Mouse (Mus musculus): ENCODE measurements around the gene Ccnd3. TPM values are rescaled to one million over a fixed set of nuclear protein-coding genes. Genes with fewer than 3 reads are reported as not detected.

Ccnd3 gene
- polyA plus RNA-seq, 2 experiments, result 349 to 520 TPM

DNA sequence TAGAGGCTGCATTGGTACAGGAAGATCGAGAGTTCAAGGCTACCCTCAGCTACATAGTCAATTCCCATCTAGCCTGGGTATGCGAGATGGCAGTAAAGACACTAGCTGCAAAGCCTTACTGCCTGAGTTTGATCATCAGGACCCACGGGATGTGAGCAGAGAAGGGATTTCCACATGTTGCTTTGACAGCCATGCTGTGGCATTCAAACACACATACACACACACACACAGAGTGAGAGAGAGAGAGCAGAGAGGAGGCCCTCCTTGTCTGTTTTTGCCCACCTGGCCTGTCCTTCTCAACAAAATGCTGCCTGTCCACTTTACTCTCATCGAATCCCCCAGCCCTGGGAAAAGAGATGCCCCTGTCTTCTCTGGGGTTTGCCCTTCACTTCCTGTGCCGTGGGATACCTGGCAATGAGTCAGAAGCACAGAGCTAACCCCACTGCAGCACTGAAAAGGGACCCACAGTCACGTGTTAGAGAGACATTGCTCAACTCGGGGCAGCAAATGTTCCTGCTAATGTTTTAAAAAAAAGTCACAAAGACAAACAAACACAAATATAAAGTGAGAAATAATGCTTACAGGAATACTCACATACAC, 38.3 kb downstream of the Ccnd3 start:
- Histone ChIP-seq H3K9ac (ENCODE audit: low read depth, low read length, severe bottlenecking) (no peak overlapping the region), H3K27ac (replicated peaks; ENCODE audit: low read depth, low read length) (no peak overlapping the region), H3K9me3 (ENCODE audit: control insufficient read depth, low read length) (no peaks in the 10 kb centered on the region), H3K4me3 (replicated peaks; ENCODE audit: low read length) (no peak overlapping the region), H3K27me3 (ENCODE audit: control insufficient read depth, insufficient read depth, low read length) (no peaks in the 10 kb centered on the region), H3K36me3 (ENCODE audit: control insufficient read depth, insufficient read depth, low read length) (no peaks in the 10 kb centered on the region), H3K4me2 (replicated peaks; ENCODE audit: low read depth, low read length, severe bottlenecking) (no peak overlapping the region), H3K4me1 (ENCODE audit: control insufficient read depth, insufficient read depth, low read length) (no peaks in the 10 kb centered on the region; the same call in 1 of the 2 replicates)
- no peak for DNase-seq (ENCODE audit: low spot score)
- 80% methylated on average over 7 of the region's 7 CpGs for WGBS
- no peak for ATAC-seq (ENCODE audit: low FRiP score, low read depth)
- TF ChIP-seq POLR2A (IDR thresholded peaks at IDR 0.05; ENCODE audit: borderline replicate concordance, extremely low read depth, insufficient read depth, insufficient read length), result no peak

- Histone ChIP-seq H3K4me1 (ENCODE audit: control insufficient read depth, insufficient read depth, low read length) (no peaks in the 10 kb centered on the region; the same call in 1 of the 2 replicates), H3K27me3 (ENCODE audit: control insufficient read depth, insufficient read depth, low read length) (no peaks in the 10 kb centered on the region), H3K36me3 (ENCODE audit: control insufficient read depth, insufficient read depth, low read length) (no peaks in the 10 kb centered on the region), H3K9ac (ENCODE audit: low read depth, low read length, severe bottlenecking) (no peak overlapping the region), H3K4me2 (replicated peaks; ENCODE audit: low read depth, low read length, severe bottlenecking) (no peak overlapping the region), H3K4me3 (replicated peaks; ENCODE audit: low read length) (no peak overlapping the region), H3K9me3 (ENCODE audit: control insufficient read depth, low read length) (no peaks in the 10 kb centered on the region), H3K27ac (replicated peaks; ENCODE audit: low read depth, low read length) (no peak overlapping the region)
- no peak for DNase-seq (ENCODE audit: low spot score)
- no peak for TF ChIP-seq POLR2A (IDR thresholded peaks at IDR 0.05; ENCODE audit: borderline replicate concordance, extremely low read depth, insufficient read depth, insufficient read length)
- no peak for ATAC-seq (ENCODE audit: low FRiP score, low read depth)
- WGBS, result 84% methylated on average over 12 of the region's 12 CpGs
These were observed 40.3 kb downstream of the Ccnd3 start for GRCm38 (mm10) chr17:47545154-47545553.

- no peaks in the 10 kb centered on the region for H3K9me3 ChIP-seq (ENCODE audit: control insufficient read depth, low read length)
- 68% methylated on average over 17 of the region's 17 CpGs for WGBS
- ATAC-seq (ENCODE audit: low FRiP score, low read depth) (no peak), DNase-seq (ENCODE audit: low spot score) (no peak)
- no peak overlapping the region for H3K9ac ChIP-seq (ENCODE audit: low read depth, low read length, severe bottlenecking)
- no peaks in the 10 kb centered on the region for H3K27me3 ChIP-seq (ENCODE audit: control insufficient read depth, insufficient read depth, low read length)
- no peaks in the 10 kb centered on the region for H3K36me3 ChIP-seq (ENCODE audit: control insufficient read depth, insufficient read depth, low read length)
- H3K4me1 ChIP-seq (ENCODE audit: control insufficient read depth, insufficient read depth, low read length), result no peaks in the 10 kb centered on the region; the same call in 1 of the 2 replicates
- no peak for TF ChIP-seq POLR2A (IDR thresholded peaks at IDR 0.05; ENCODE audit: borderline replicate concordance, extremely low read depth, insufficient read depth, insufficient read length)
- no peak overlapping the region for H3K4me2 ChIP-seq (replicated peaks; ENCODE audit: low read depth, low read length, severe bottlenecking)
- no peak overlapping the region for H3K4me3 ChIP-seq (replicated peaks; ENCODE audit: low read length)
- H3K27ac ChIP-seq (replicated peaks; ENCODE audit: low read depth, low read length), result no peak overlapping the region
These were observed 41.0 kb downstream of the Ccnd3 start for GRCm38 (mm10) chr17:47545861-47546331.

DNA sequence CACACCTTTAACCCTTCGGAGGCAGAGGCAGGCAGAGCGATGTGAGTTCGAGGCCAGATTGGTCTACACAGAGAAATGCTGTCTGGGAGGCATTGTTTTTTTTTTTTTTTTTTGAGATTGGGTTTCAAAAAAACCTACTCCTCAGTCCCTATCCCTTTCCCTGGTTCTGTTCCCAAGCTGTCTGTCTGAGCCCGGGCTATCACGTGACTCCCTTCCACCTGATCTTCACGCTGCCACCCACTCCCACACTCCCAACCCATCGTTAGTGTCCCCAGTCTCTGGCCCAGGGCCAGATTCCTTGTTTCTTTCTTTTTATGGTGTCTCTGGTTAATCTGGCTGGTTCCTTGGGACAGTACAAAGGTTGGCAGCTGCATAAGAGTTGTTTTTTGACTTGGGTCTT, 46.2 kb downstream of the Ccnd3 start:
- WGBS, result 72% methylated on average over 7 of the region's 7 CpGs

DNA sequence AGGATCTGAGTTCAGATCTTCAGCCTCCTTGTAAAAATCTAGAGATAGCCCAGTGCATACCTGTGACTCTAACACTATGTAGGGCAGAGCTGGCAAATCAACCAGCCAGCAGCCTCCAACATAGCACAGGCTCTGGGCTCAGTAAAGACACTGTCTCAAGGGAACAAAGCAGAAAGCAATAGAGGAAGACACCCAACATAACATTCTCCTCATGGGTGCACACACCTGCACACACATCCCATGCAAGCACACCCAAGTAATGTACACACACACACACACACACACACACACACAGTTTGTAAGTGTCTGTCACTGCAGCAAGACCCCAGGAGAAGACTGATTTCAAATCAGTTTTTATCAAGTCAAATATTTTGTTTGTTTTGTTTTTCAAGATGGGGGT, 48.1 kb downstream of the Ccnd3 start:
- no peak for TF ChIP-seq POLR2A (IDR thresholded peaks at IDR 0.05; ENCODE audit: borderline replicate concordance, extremely low read depth, insufficient read depth, insufficient read length)
- DNase-seq (ENCODE audit: low spot score), result no peak
- H3K36me3 ChIP-seq (ENCODE audit: control insufficient read depth, insufficient read depth, low read length), result no peaks in the 10 kb centered on the region
- ATAC-seq (ENCODE audit: low FRiP score, low read depth), result no peak
- no peak overlapping the region for H3K9ac ChIP-seq (ENCODE audit: low read depth, low read length, severe bottlenecking)
- no peaks in the 10 kb centered on the region for H3K4me1 ChIP-seq (ENCODE audit: control insufficient read depth, insufficient read depth, low read length)
- H3K4me3 ChIP-seq (replicated peaks; ENCODE audit: low read length), result no peak overlapping the region
- H3K9me3 ChIP-seq (ENCODE audit: control insufficient read depth, low read length), result no peaks in the 10 kb centered on the region
- no peak overlapping the region for H3K27ac ChIP-seq (replicated peaks; ENCODE audit: low read depth, low read length)
- no peak overlapping the region for H3K4me2 ChIP-seq (replicated peaks; ENCODE audit: low read depth, low read length, severe bottlenecking)
- no peaks in the 10 kb centered on the region for H3K27me3 ChIP-seq (ENCODE audit: control insufficient read depth, insufficient read depth, low read length)

More for the DNA sequence above, 46.2 kb downstream of the Ccnd3 start:
- Histone ChIP-seq H3K9me3 (ENCODE audit: control insufficient read depth, low read length) (no peaks in the 10 kb centered on the region), H3K4me3 (replicated peaks; ENCODE audit: low read length) (no peak overlapping the region), H3K27ac (replicated peaks; ENCODE audit: low read depth, low read length) (no peak overlapping the region), H3K4me1 (ENCODE audit: control insufficient read depth, insufficient read depth, low read length) (no peaks in the 10 kb centered on the region), H3K36me3 (ENCODE audit: control insufficient read depth, insufficient read depth, low read length) (no peaks in the 10 kb centered on the region), H3K9ac (ENCODE audit: low read depth, low read length, severe bottlenecking) (no peak overlapping the region), H3K4me2 (replicated peaks; ENCODE audit: low read depth, low read length, severe bottlenecking) (no peak overlapping the region), H3K27me3 (ENCODE audit: control insufficient read depth, insufficient read depth, low read length) (no peaks in the 10 kb centered on the region)
- ATAC-seq (ENCODE audit: low FRiP score, low read depth), result no peak
- no peak for TF ChIP-seq POLR2A (IDR thresholded peaks at IDR 0.05; ENCODE audit: borderline replicate concordance, extremely low read depth, insufficient read depth, insufficient read length)
- no peak for DNase-seq (ENCODE audit: low spot score)
